Mouse (Mus musculus) heart, embryonic 12.5 days (tissue): ENCODE measurements at regions not wholly inside any gene's neighbourhood (a gene's known extent, or its start where the extent isn't known, plus 50 kb on each side); places are given as distances from the start of the nearest gene placed in this dataset.

Experiments used
- ATAC-seq: fragments of 200-750 bp; cut with Nextera tagmentation; 2 replicates; pipeline ENCODE4 v1.8.0; 2017; ENCODE audit warnings: moderate TSS enrichment, moderate library complexity; ENCODE audit not compliant: insufficient number of reproducible peaks, low FRiP score
- H3K27ac ChIP-seq: fragments of 300-500 bp; sonication (generic); 2 replicates; pipeline ENCODE4 v1.5.1; 2016; ENCODE audit warnings: mild to moderate bottlenecking, moderate library complexity; ENCODE audit not compliant: poor library complexity, severe bottlenecking
- H3K27me3 ChIP-seq: fragments of 300-500 bp; sonication (generic); replicated peaks from 2 replicates; pipeline ENCODE4 v1.6.1; 2016; ENCODE audit warnings: mild to moderate bottlenecking, moderate library complexity
- H3K36me3 ChIP-seq: fragments of 300-500 bp; sonication (generic); 2 replicates; pipeline ENCODE4 v1.6.1; 2016; ENCODE audit warnings: mild to moderate bottlenecking, moderate library complexity
- H3K4me1 ChIP-seq: fragments of 300-500 bp; sonication (generic); replicated peaks from 2 replicates; pipeline ENCODE4 v1.6.1; 2016; ENCODE audit warnings: mild to moderate bottlenecking
- H3K4me2 ChIP-seq: fragments of 300-500 bp; sonication (generic); 2 replicates; pipeline ENCODE4 v1.6.1; 2016; ENCODE audit warnings: mild to moderate bottlenecking, moderate library complexity
- H3K4me3 ChIP-seq: fragments of 300-500 bp; sonication (generic); 2 replicates; pipeline ENCODE4 v1.5.1; 2016; ENCODE audit warnings: mild to moderate bottlenecking
- H3K9ac ChIP-seq: fragments of 300-500 bp; sonication (generic); 2 replicates; pipeline ENCODE4 v1.6.1; 2016; ENCODE audit warnings: mild to moderate bottlenecking, moderate library complexity
- H3K9me3 ChIP-seq: fragments of 300-500 bp; sonication (generic); replicated peaks from 2 replicates; pipeline ENCODE4 v1.6.1; 2016; ENCODE audit warnings: mild to moderate bottlenecking, moderate library complexity
- WGBS: fragments of 180-500 bp; shearing (Covaris S2); methylation state at CpG from one replicate; pipeline ENCODE4 v1.1.7; 2016; 5-methylcytosine and 5-hydroxymethylcytosine counted together

GRCm38 (mm10) chr1:73830486-73831132 is 293.6 kb downstream of the Tns1 start:
- Histone ChIP-seq H3K27ac (no peak overlapping the region), H3K4me1 (peaks cover 5% of the 10 kb centered on the region), H3K9ac (no peak overlapping the region), H3K36me3 (no peaks in the 10 kb centered on the region), H3K4me2 (no peak overlapping the region), H3K9me3 (no peaks in the 10 kb centered on the region), H3K4me3 (no peak overlapping the region), H3K27me3 (0 out of 2 replicates have a peak, but pooled peaks cover 3% of the 10 kb centered on the region)
- ATAC-seq, result no peak
- WGBS, result 76% methylated on average over 9 of the region's 9 CpGs

- H3K27ac ChIP-seq, result no peak overlapping the region
- no peak overlapping the region for H3K4me3 ChIP-seq
- no peaks in the 10 kb centered on the region for H3K9me3 ChIP-seq
- WGBS, result 66% methylated on average over 10 of the region's 10 CpGs
- H3K36me3 ChIP-seq, result no peaks in the 10 kb centered on the region
- H3K4me1 ChIP-seq, result peaks cover 9% of the 10 kb centered on the region
- no peak overlapping the region for H3K4me2 ChIP-seq
- no peak for ATAC-seq
- no peaks in the 10 kb centered on the region for H3K27me3 ChIP-seq
- no peak overlapping the region for H3K9ac ChIP-seq
Observed at GRCm38 (mm10) chr1:73828996-73829395, 295.3 kb downstream of the Tns1 start.

GRCm38 (mm10) chr1:73826243-73826930 is 297.9 kb downstream of the Tns1 start:
- H3K36me3 ChIP-seq, result no peaks in the 10 kb centered on the region
- peak overlapping the region; percentile 40; the same call in 1 of the 2 replicates for H3K9ac ChIP-seq
- H3K4me2 ChIP-seq, result peak overlapping the region; percentile 57
- peak; percentile 37; the same call in 1 of the 2 replicates for ATAC-seq
- 0 out of 2 replicates have a peak, but pooled peaks cover 8% of the 10 kb centered on the region for H3K27me3 ChIP-seq
- no peaks in the 10 kb centered on the region for H3K9me3 ChIP-seq
- no peak overlapping the region for H3K4me3 ChIP-seq
- WGBS, result 37% methylated on average over 15 of the region's 15 CpGs
- H3K27ac ChIP-seq, result no peak overlapping the region
- peaks cover 12% of the 10 kb centered on the region for H3K4me1 ChIP-seq

GRCm38 (mm10) chr1:73824406-73825184 is 299.7 kb downstream of the Tns1 start:
- Histone ChIP-seq H3K36me3 (no peaks in the 10 kb centered on the region), H3K4me2 (no peak overlapping the region), H3K27me3 (0 out of 2 replicates have a peak, but pooled peaks cover 8% of the 10 kb centered on the region), H3K4me1 (peaks cover 12% of the 10 kb centered on the region), H3K4me3 (no peak overlapping the region), H3K9me3 (no peaks in the 10 kb centered on the region), H3K27ac (no peak overlapping the region), H3K9ac (no peak overlapping the region)
- WGBS, result 55% methylated on average over 8 of the region's 8 CpGs
- ATAC-seq, result no peak

- 76% methylated on average over 10 of the region's 10 CpGs for WGBS
Observed at GRCm38 (mm10) chr1:73823726-73824125, 300.5 kb downstream of the Tns1 start.

GRCm38 (mm10) chr1:73822616-73823015 is 301.6 kb downstream of the Tns1 start:
- ATAC-seq, result no peak
- Histone ChIP-seq H3K4me2 (no peak overlapping the region), H3K4me3 (no peak overlapping the region), H3K27me3 (0 out of 2 replicates have a peak, but pooled peaks cover 8% of the 10 kb centered on the region), H3K9me3 (no peaks in the 10 kb centered on the region), H3K27ac (no peak overlapping the region), H3K4me1 (peaks cover 12% of the 10 kb centered on the region), H3K9ac (no peak overlapping the region), H3K36me3 (no peaks in the 10 kb centered on the region)
- 48% methylated on average over 6 of the region's 6 CpGs for WGBS

More at GRCm38 (mm10) chr1:73823726-73824125, 300.5 kb downstream of the Tns1 start:
- Histone ChIP-seq H3K4me3 (no peak overlapping the region), H3K27me3 (0 out of 2 replicates have a peak, but pooled peaks cover 8% of the 10 kb centered on the region), H3K27ac (no peak overlapping the region), H3K4me2 (no peak overlapping the region), H3K9ac (no peak overlapping the region), H3K9me3 (no peaks in the 10 kb centered on the region), H3K36me3 (no peaks in the 10 kb centered on the region), H3K4me1 (peaks cover 12% of the 10 kb centered on the region)
- ATAC-seq, result no peak

GRCm38 (mm10) chr1:73820701-73821100 is 303.5 kb downstream of the Tns1 start:
- H3K4me2 ChIP-seq, result no peak overlapping the region
- WGBS, result 67% methylated on average over 7 of the region's 7 CpGs
- ATAC-seq, result no peak
- peaks cover 8% of the 10 kb centered on the region; the same call in 1 of the 2 replicates for H3K27me3 ChIP-seq
- no peak overlapping the region for H3K27ac ChIP-seq
- H3K36me3 ChIP-seq, result no peaks in the 10 kb centered on the region
- H3K4me3 ChIP-seq, result no peak overlapping the region
- H3K9ac ChIP-seq, result no peak overlapping the region
- peaks cover 7% of the 10 kb centered on the region; the same call in 1 of the 2 replicates for H3K4me1 ChIP-seq
- H3K9me3 ChIP-seq, result no peaks in the 10 kb centered on the region

- no peak overlapping the region for H3K9ac ChIP-seq
- no peak overlapping the region for H3K4me2 ChIP-seq
- no peak for ATAC-seq
- no peak overlapping the region for H3K27ac ChIP-seq
- no peaks in the 10 kb centered on the region for H3K9me3 ChIP-seq
- WGBS, result 76% methylated on average over 3 of the region's 3 CpGs
- no peaks in the 10 kb centered on the region; the same call in 1 of the 2 replicates for H3K27me3 ChIP-seq
- no peaks in the 10 kb centered on the region for H3K36me3 ChIP-seq
- H3K4me3 ChIP-seq, result no peak overlapping the region
- H3K4me1 ChIP-seq, result 0 out of 2 replicates have a peak, but pooled peaks cover 4% of the 10 kb centered on the region
Observed at GRCm38 (mm10) chr1:73807206-73807605, 317.0 kb downstream of the Tns1 start.

GRCm38 (mm10) chr1:73805156-73805555 is 319.1 kb downstream of the Tns1 start:
- Histone ChIP-seq H3K27me3 (no peaks in the 10 kb centered on the region; the same call in 1 of the 2 replicates), H3K4me2 (no peak overlapping the region), H3K9ac (no peak overlapping the region), H3K4me3 (no peak overlapping the region), H3K27ac (no peak overlapping the region), H3K9me3 (no peaks in the 10 kb centered on the region), H3K36me3 (no peaks in the 10 kb centered on the region), H3K4me1 (0 out of 2 replicates have a peak, but pooled peaks cover 4% of the 10 kb centered on the region)
- no peak for ATAC-seq
- 73% methylated on average over 9 of the region's 9 CpGs for WGBS

GRCm38 (mm10) chr1:73799996-73800395 is 324.3 kb downstream of the Tns1 start:
- no peak for ATAC-seq
- H3K27ac ChIP-seq, result no peak overlapping the region
- H3K4me3 ChIP-seq, result no peak overlapping the region
- H3K4me2 ChIP-seq, result no peak overlapping the region
- H3K27me3 ChIP-seq, result no peaks in the 10 kb centered on the region
- no peaks in the 10 kb centered on the region for H3K9me3 ChIP-seq
- 76% methylated on average over 1 of the region's 1 CpGs for WGBS
- H3K4me1 ChIP-seq, result 0 out of 2 replicates have a peak, but pooled peaks cover 4% of the 10 kb centered on the region
- no peak overlapping the region for H3K9ac ChIP-seq
- H3K36me3 ChIP-seq, result no peaks in the 10 kb centered on the region

- Histone ChIP-seq H3K4me3 (no peak overlapping the region), H3K9ac (no peak overlapping the region), H3K36me3 (no peaks in the 10 kb centered on the region), H3K4me2 (no peak overlapping the region), H3K9me3 (no peaks in the 10 kb centered on the region), H3K27ac (no peak overlapping the region), H3K27me3 (no peaks in the 10 kb centered on the region), H3K4me1 (0 out of 2 replicates have a peak, but pooled peaks cover 3% of the 10 kb centered on the region)
- ATAC-seq, result no peak
- 59% methylated on average over 8 of the region's 8 CpGs for WGBS
Observed at GRCm38 (mm10) chr1:73799246-73799645, 325.0 kb downstream of the Tns1 start.
